Mouse (Mus musculus): ENCODE measurements at regions not wholly inside any gene's neighbourhood (a gene's known extent, or its start where the extent isn't known, plus 50 kb on each side); places are given as distances from the start of the nearest gene placed in this dataset.
"Not testable (repeated sequence)": the region's sequence is repeated elsewhere in the genome, so short reads cannot be mapped to it uniquely, and the experiment has no call there.

DNA sequence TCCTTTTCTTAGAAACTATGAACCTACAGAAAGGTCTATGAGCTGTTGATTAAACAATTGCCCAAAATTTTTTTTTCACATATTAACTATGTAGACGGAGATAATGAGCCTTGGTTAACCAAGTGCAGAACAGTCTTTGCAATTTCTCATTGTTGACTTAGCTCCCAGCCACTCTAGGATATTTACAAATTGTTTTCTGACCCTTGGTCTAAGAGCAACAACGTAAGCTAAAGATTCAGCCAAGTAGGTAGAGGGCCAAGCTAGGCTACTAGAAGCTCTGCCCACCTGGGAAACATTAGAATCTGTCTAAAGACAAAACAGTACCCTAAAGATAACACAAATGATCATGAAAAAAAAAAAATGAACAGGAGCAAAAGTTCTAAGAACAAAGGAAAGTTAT is 67.5 kb upstream of the Map9 start:
- DNase-seq (ENCODE audit: low read depth, low spot score): no peak

DNA sequence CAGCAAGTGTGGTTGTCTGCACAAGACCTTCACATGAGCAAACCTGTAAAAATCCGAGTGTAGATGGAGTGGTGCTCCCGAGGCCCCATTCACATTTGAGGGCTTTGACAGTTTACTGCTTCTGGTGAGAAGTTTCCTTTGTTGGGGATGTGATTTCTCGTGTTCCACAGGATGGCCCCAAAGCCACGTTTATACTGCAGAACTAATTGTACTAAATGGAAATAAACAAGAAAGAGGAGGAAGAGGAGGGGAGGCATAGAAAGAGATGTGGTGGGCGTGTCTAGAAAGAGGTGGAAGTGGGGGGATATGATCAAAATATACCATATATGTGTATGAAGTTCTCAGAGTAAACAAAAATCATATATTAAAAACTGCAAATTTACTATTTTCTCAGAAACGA is 68.8 kb upstream of the Map9 start:
- DNase-seq (ENCODE audit: low read depth, low spot score): no peak

DNA sequence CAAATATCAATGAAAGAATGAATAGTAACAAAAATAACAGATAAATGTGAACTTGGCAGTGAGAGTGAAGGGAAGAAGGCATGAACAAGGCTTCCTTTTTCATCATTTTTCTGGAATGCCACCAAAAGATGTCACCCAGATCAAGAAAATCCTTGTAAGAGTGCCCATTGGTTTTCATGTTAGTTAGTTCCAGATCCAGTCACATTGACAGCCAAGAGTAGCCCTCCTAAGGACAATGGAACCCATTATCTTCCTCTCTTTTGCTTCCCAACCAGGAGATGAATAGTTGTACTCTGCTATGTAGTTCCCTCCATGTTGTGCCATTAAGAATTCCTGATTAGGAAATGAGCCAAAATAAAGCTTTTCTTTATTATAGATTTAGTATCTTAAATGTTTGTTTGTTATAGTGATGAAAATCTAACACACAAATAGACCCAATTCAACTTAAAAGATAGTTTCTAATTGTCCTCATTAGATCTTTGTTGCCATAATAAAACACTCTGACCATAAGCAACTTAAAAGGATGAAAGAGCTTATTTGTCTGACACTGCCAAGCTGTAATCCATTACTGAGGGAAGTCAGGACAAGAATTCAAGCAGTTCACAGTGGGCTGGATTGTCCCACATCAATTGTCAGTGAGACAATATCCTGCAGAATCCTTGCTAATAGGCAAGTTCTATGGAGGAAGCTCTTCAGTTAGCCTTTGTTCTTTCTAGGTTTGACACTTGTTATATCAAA is 80.7 kb upstream of the Map9 start:
- DNase-seq (ENCODE audit: low read depth, low spot score): no peak

DNA sequence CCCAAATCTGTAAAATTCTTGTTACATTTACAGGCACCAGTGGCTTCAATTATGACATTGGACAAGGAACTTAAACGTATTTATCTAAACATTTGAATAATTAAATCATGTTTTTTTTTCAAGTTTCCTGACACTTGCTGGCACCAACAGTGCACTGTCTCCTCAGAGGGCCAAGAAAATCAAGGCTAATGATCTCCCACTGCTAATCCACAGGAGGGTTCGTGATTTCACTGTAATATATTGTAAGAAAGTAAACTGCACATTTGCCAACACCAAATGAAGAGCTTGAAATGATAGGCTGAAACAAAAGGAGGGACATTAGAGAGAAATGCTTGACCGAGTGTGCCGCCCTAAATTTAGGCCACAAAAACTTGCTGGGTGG is 82.0 kb upstream of the Map9 start:
- no peak for DNase-seq (ENCODE audit: low read depth, low spot score)

DNA sequence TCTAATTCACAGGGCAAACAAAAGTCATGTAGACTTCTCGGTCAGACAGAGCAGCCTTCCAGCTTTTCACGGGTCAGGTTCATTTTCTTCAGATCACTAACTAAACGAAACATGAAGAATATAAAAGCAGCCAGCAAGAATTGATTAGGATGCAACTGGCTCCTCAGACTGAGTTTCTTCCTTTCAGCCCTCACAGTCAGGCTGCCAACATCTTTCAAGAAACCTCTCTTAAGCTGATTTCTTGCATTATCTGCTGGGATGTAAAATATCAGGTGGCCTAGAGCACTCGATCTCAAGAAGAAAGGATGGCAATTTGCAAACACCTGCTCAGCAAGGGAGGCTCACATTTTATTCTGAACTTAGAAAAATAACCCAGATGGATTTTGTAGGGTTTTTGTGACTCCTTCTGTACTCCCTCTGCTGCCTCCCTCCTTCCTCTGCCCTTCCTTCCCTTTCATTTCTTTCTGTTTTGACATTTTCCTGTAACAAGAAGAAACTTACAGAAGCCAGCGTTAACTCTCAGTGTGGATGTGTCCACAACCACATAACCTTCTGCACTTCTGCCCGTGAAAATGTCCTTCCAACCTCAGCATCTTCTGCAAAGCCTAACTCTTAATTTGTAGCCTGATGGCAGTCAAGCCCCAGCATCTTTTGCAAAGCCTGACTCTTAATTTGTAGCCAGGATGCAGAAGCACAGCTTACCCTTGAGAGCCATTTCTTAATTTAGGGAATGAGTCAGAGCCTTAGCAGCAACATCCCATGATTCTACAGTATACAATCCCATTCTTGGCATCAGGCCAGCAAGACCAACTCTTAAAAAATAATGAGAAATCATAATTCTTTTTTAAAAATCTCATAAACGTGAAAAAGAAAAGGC is 82.7 kb upstream of the Map9 start:
- DNase-seq (ENCODE audit: low read depth, low spot score): peak; percentile 79

DNA sequence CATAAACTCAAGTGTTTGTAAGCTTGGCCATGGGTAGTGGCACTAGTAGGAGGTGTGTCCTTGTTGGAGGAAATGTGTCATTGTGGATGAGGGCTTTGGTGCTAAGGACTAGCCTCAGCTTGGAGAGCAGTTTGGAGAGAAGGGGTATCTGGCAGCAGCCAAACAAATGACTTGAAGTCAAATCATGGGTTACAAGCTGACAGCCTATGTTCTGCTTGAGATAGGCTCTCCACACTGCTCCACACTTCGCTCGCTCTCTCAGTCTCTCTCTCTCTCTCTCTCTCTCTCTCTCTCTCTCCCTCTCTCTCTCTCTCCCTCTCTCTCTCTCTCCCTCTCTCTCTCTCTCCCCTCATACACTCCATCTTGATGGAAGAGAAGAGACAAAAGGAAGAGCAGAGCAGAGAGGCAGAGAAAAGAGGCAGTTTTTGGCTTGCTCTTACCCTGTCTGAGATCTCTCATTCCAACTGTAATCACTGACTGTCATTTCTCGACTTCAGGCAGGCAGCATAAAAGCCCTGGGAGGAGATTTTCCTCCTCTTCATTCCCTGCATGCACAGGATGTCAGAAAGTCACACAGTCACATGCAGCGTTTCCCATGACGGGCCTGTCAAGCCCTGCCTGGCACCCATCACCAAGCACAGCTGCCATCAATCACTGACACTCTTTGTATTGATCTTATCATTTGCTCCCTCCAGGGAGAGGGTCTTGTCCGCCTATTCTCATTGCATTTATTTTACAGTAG is 83.5 kb upstream of the Map9 start:
- DNase-seq (ENCODE audit: low read depth, low spot score): no peak

DNA sequence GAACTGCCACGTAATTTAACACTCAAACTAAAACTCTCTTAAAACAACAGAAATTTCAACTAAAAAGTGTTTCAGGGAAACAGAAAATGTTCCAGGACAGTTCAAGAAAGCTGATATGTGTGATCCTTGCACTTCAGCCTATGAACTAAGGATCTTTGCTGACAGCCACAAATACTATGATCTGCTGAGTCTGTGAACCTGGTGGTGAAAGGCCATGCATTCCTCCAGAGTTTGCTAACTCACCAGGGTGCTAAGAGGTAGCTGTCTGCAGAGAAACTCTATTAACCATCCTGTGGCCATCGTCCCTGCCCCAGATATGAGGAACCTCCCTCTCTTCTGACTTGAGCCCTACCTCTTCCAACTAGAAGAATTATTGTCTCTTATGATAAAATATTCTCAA is 84.3 kb upstream of the Map9 start:
- DNase-seq (ENCODE audit: low read depth, low spot score): not testable (repeated sequence)

DNA sequence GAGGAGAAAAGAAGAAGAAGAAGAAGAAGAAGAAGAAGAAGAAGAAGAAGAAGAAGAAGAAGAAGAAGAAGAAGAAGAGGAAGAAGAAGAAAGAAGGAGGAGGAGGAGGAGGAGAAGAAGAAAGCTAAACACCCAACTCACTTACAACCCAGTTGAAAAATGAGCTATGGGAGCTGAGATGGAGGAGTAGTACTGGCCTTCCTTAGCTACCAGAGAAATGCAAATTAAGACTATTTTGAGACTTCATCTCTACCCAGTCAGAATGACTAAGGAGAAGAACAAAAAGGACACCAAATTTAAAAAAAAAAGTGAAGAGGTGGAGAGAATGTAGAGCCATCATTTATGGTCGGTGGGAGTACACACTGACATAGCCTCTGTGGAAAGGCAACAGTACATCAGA is 85.9 kb upstream of the Map9 start:
- DNase-seq (ENCODE audit: low read depth, low spot score): no peak

DNA sequence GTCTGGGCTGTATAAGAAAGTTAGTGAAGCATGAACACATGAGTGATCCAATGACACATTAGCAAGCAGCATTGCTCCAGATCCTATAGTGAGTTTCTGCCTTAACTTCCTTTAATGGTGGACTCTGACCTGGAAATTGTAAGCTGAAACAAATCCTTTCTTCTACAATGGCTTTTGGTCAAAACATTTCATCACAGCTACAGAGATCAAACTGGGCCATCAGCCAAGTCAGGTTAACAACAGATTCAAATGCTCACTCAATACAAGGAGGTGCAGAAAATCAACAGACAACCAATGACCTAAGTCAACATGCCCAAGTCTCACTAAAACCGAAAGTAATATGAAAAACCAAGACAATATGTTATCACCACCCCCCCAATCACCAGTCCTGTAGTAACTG is 91.9 kb upstream of the Map9 start:
- no peak for DNase-seq (ENCODE audit: low read depth, low spot score)

DNA sequence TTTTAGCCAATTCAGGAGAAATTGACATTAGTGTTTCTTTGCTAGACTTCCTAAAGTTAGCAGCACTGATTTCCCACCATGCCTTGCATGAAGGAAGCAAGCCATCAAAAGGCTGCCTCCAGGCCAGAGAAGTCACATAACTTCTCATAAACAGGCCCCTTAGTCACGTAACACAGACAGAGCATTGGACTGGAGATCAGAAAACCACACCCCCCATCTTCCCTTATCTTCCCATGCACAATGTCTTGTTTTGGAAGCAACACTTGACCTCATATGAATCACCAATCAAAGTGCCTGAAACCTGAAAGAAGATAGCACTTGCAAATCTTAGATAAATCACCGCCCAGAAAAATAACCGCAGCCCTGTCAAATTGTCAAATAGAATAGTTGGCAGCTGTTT is 95.9 kb upstream of the Map9 start:
- DNase-seq (ENCODE audit: low read depth, low spot score): no peak

DNA sequence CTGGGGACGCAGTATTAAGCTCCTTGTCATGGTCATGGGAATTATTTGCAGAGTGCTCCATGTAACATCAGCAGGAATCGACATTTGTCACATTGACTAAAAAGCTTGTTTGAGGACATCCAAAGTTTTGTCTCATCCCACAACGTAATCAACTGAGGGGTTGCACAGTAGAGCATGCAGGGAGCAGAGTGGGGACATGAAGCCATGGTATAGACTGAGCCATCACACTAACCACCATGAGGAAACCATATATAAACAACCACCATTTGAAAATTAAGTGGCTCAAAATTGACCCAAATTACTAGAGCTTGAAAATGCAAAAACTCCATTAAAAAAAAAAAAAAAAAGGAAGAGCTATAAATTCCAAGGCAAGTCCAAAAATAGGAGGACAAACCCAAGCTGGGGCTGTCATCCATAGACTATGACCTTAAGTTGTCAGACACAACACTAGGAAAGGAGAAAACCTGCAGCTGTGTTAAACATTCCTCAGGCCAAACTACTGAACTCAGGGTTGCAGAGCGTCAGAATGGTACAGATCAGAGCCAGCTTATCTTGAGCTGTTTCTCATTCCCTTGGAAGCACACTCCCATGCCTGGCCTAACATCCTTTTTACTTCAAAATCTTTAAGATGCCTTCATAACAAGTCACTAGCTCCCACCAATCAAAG is 97.7 kb upstream of the Map9 start:
- DNase-seq (ENCODE audit: low read depth, low spot score): no peak

DNA sequence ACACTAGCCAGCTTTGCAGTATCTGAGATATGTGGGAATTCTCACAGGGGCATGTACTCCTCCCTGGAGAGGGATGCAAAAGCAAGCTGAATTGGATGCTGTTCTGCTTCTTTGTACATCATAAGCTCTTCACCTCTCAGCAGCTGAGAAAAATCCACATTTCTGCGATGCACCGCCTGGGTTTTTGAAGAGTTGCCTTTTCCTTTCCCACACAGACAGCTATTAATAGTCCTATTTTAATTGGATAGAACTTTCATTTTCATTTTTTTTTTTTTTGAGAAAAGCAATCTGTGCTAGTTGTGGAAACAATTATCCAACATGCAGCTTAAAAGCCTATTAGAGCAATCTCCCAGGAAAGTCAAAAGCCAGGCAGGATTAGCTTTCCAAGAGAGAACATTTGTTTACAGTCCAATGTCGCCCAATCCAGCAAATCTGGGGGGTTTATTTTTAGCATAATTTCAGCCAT is 105.2 kb upstream of the Gucy1a1 start:
- DNase-seq (ENCODE audit: low read depth, low spot score): peak; percentile 91

DNA sequence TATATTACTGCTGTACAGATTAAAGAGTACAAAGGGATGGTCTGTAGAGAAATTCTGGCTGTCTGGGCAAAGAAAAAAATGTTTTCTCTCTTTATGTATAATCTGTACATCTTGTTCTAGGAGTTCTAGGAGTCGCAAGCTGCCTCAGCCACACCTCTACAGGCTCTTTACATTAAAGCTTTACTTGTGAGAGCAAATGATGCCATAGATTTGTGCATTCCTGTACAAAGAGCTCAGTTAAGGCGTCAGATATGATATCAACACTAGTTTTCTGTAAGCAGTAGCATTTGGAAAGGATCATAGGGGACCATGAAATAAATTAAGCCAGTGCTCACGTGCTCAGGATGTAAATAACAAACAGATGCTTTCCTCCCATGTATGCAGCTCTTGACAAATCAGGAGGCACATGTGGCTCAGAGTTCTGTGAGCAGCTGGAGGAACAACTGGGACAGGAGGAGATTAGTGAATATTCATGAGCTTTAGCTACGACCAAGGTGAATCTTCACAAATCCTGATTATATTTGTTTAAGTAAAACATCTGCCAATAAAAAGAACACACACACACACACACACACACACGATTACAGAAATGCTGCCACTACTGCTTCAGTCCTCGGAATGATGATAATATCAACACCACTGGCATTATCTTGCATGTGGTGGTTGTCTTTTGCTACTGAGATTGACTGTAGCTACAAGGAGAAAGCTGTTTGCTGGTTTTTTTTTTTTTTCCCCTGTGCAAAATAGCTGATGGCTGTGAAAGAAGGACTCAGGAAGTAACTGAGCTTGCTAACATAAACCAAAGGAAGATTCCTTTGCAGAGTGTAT is 104.6 kb upstream of the Gucy1a1 start:
- DNase-seq (ENCODE audit: low read depth, low spot score): no peak

DNA sequence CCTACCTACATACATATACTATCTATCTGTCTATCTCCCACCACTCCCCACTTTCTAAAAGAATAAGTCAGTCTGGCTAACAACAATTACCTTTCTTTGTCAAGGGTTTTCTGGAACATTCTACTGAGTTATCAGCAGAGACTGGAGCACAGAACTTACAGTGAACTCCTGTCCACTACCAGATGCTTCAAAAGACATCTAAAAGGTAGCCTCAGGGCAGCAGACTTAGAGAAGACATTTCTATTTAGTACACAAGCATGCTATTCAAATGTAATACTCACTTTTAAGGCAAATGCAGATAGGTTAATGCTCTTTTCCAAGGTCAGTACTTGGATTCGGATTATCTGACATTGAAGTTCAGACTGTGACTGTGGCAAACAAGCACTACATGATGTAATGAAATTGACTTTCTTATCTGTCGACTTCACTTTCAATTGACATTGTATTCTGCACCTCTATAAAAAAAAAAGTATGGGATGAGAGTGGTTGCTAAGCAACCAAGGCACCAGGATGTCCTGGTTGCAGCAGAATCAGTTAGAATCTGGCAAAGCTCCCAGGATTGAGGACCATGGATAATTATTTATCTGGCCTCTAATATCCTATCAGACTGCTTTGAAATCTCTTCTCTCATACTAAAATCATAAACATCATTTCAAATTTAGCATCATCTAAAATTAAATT is 90.9 kb upstream of the Gucy1a1 start:
- DNase-seq (ENCODE audit: low read depth, low spot score): peak; percentile 23

DNA sequence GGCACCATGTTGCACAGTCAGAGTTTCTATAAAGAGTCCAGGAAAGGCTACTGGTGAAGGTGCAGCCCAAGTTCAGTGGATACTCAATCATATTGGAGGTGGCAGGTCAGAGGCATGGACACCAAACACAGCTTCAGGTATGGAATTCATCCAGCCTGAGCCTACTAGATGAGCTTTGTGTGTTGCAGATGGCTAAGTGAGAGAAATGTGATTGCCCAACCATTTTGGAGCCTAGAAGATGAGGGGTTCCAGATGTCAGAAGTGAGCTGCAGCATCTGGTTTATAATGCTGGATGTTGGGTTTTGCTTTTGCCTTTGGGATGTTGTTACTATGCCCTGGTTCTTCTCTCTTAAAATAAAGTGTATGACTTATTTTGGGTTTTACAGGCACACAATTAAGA is 88.7 kb upstream of the Gucy1a1 start:
- DNase-seq (ENCODE audit: low read depth, low spot score): no peak

DNA sequence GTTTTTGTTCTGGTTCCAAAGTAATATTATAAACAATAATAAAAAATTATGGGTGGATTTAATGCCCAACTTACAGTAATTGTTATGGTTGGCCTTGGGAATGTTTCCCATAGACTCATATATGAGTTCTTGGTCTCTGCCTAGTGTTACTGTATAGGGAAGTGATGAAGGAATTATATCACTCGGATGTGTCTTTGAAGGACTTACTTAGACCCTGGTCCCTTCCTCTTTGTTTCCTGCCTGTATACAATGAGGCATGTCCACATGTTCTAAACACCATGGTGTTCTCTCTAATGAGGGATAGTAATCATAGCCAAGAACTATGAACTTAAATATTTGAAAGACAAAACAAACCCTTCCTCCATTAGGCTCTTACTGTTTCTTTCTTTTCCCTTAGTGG is 77.8 kb upstream of the Gucy1a1 start:
- no peak for DNase-seq (ENCODE audit: low read depth, low spot score)

DNA sequence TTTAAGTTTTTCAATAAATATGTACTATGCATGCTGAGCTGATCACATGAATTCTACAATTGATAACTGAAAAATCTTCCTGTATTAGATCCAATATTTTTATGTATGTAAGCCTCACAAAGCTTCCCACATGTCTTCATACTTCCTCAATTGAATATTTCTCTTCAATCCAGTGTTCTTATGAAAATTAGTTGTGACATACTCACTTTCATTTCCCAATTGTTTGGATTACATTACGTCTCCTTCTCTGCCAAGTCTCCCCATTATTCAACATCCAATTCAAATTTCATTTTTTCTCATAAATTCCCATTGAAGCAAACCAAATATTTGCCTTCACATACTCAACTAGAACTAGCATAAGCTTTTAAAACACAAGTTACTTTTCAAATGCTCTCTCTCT is 76.3 kb upstream of the Gucy1a1 start:
- DNase-seq (ENCODE audit: low read depth, low spot score): no peak

DNA sequence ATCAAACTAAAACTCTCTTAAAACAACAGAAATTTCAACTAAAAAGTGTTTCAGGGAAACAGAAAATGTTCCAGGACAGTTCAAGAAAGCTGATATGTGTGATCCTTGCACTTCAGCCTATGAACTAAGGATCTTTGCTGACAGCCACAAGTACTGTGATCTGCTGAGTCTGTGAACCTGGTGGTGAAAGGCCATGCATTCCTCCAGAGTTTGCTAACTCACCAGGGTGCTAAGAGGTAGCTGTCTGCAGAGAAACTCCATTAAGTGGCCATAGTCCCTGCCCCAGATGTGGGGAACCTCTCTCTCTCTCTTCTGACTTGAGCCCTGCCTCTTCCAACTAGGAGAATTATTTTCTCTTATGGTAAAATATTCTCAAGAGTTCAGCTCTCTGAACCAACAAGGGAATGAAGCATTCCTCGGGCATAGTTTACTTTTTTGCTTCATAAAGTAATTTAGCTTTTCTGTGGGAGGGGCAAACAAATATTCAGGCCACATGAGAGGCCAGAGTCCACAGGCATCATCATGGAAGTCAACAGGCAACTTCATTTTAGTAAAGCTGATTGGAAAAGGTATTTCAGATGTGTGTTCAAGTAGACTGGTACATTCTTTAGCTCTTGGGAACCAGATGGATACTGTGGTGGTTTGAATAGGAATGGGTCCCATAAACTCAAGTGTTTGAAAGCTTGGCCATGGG is 73.8 kb upstream of the Gucy1a1 start:
- DNase-seq (ENCODE audit: low read depth, low spot score): not testable (repeated sequence)

DNA sequence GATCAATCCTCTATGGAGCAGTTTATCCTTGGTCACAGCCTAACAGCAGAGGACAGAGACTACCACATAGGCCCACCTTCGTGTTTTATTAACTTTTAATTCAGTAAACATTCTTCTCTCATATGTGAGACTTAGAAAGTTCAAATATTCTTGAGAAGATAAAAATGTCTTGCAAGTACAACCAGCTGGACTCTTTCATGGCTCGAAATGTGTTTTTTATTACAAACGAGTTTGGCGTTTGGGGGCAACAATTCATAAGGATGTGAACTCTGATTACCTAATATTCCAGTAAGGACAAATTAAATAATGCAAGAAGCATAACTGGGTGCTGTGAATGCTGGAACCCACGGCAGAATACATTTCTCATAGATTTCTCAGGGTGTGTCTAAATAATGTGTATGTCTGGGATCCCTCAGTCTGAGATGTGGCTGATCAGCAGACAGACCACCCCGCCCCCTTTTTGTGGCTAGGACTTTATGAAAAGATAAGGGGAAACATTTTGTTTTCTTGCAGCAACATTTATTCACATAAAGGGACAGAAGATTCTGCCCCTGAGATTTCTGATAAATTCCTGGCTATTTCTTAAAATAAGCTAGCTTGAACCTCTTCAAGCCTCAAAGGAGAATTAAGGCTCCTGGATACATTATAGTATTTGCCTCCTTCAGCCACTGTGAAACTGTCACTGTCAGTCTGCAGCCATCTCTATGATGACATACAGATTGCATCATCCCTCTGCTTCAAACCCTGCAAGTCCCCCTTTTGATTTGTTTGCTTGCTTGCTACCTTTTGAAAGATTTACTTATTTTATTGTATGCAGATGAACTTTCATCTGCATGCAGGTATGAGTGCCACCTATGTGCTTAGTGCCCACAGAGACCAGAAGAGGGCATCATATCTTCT is 69.2 kb upstream of the Gucy1a1 start:
- no peak for DNase-seq (ENCODE audit: low read depth, low spot score)

Measured in telencephalon, adult 2 months (tissue).